Mouse (Mus musculus): ENCODE measurements around the gene Smarcad1. TPM values are rescaled to one million over a fixed set of nuclear protein-coding genes. Genes with fewer than 3 reads are reported as not detected.

Gene Smarcad1
- polyA plus RNA-seq (2014; fragmentation: Illumina TruSeq; extraction: RNeasy Lipid Tissue Mini Kit (QIAGEN cat#74804); ENCODE audit: low read depth, low replicate concordance), result 18.1 TPM

GRCm38 (mm10) chr6:65042491-65043171, at the start of gene Smarcad1:
Gene Smarcad1, plus strand, starts transcription at chr6:65042583.

GRCm38 (mm10) chr6:65144621-65145205, 102.3 kb downstream of the Smarcad1 start, which contains the start of gene Hpgds:
Gene Hpgds, minus strand, starts transcription at chr6:65144908.

Other genes starting within 250 kb of the Smarcad1 start
- 1.0 TPM for gene Hpgds, start 102.3 kb downstream of the Smarcad1 start, polyA plus RNA-seq (2014; fragmentation: Illumina TruSeq; extraction: RNeasy Lipid Tissue Mini Kit (QIAGEN cat#74804); ENCODE audit: low read depth, low replicate concordance)

All from liver, adult 10 weeks (tissue).